Mouse (Mus musculus): ENCODE measurements around the gene Ninl.

DNA sequence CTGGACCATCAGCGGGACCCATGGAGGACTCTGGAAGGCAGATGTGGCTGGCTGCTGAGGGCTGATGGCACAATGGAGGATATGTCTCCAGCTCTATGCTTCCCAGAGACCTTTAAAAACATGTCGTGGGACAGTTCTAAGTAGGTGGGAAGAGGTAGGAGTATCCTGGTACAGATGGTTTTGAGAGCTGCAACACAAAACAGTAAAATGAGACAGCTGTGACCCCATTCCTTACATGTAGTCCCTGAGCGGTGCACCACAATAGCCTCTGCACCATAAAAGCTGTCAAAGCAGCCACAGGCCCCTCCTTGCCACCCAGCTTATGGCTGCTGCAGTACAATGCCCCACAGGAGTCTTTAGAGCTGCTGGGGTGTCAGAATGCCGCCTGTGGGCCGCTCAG is 41.6 kb downstream of the Ninl start:
- TF ChIP-seq ZNF384 (IDR thresholded peaks at IDR 0.05; ENCODE audit: low read depth, low read length): no peak
- no peak for TF ChIP-seq CHD2 (IDR thresholded peaks at IDR 0.05; ENCODE audit: low read depth, low read length)
- TF ChIP-seq ZC3H11A (IDR thresholded peaks at IDR 0.05; ENCODE audit: borderline replicate concordance, low read depth, low read length): no peak
- TF ChIP-seq HCFC1 (IDR thresholded peaks at IDR 0.05; ENCODE audit: borderline replicate concordance, insufficient read depth, low read length): no peak
- no peak for TF ChIP-seq MAFK (IDR thresholded peaks at IDR 0.05; ENCODE audit: insufficient read depth, low read depth, low read length)

All from ES-E14 (cell line).